Mouse (Mus musculus) MEL (cell line): ENCODE data around the gene Atp4a. TPM values are rescaled to one million over a fixed set of nuclear protein-coding genes. Genes with fewer than 3 reads are reported as not detected.
"Not testable (repeated sequence)": the region's sequence is repeated elsewhere in the genome, so short reads cannot be mapped to it uniquely, and the experiment has no call there.

Source experiments
- DNase-seq: peaks from one replicate; pipeline ENCODE4 v3.0.0; 2011; ENCODE audit warnings: low read depth, low spot score
- H3K27ac ChIP-seq: 2 replicates; pipeline ENCODE4 v1.5.1; 2012; ENCODE audit warnings: low read depth, mild to moderate bottlenecking, control low read depth, low read length, moderate library complexity; ENCODE audit not compliant: control insufficient read depth
- H3K27me3 ChIP-seq, 2 experiments: fragments of 150-350 bp in 1 of 2; sonication (generic) in 1 of 2; 2 replicates each; pipeline ENCODE4 v1.6.1; 2012; ENCODE audit warnings: low read length in 2 of 2, mild to moderate bottlenecking in 2 of 2, improper control_type of control experiment in 1 of 2, moderate library complexity in 1 of 2; ENCODE audit not compliant: insufficient read depth in 2 of 2, control insufficient read depth in 1 of 2
- H3K36me3 ChIP-seq, 2 experiments: 2 replicates each; pipeline ENCODE4 v1.6.1; 2012 to 2014; ENCODE audit warnings: low read length in 2 of 2, improper control_type of control experiment in 1 of 2, inconsistent platforms in 1 of 2, mild to moderate bottlenecking in 1 of 2; ENCODE audit not compliant: insufficient read depth in 2 of 2, control insufficient read depth in 1 of 2
- H3K4me1 ChIP-seq, 2 experiments: fragments of 150-350 bp in 1 of 2; sonication (generic) in 1 of 2; 2 replicates each; pipeline ENCODE4 v1.6.1; 2012; ENCODE audit warnings: low read length in 2 of 2, improper control_type of control experiment in 1 of 2, mild to moderate bottlenecking in 1 of 2; ENCODE audit not compliant: insufficient read depth in 2 of 2, control insufficient read depth in 1 of 2
- H3K4me3 ChIP-seq, 2 experiments: fragments of 150-350 bp in 1 of 2; sonication (generic) in 1 of 2; 2 replicates each; pipeline ENCODE4 v1.5.1; 2012; ENCODE audit warnings: low read depth in 2 of 2, low read length in 2 of 2, mild to moderate bottlenecking in 2 of 2, moderate library complexity in 2 of 2, control low read depth in 1 of 2, improper control_type of control experiment in 1 of 2; ENCODE audit not compliant: control insufficient read depth in 1 of 2, insufficient read depth in 1 of 2
- H3K79me2 ChIP-seq: 2 replicates; pipeline ENCODE4 v1.6.1; 2012; ENCODE audit warnings: mild to moderate bottlenecking, low read length, moderate library complexity; ENCODE audit not compliant: control insufficient read depth, poor library complexity, insufficient read depth
- H3K9ac ChIP-seq: 2 replicates; pipeline ENCODE4 v1.6.1; 2012; ENCODE audit warnings: low read depth, mild to moderate bottlenecking, control low read depth, low read length, moderate library complexity; ENCODE audit not compliant: control insufficient read depth, poor library complexity, severe bottlenecking
- H3K9me3 ChIP-seq: fragments of 150-350 bp; sonication (generic); replicated peaks from 2 replicates; pipeline ENCODE4 v1.6.1; 2012; ENCODE audit warnings: mild to moderate bottlenecking, low read length, improper control_type of control experiment, moderate library complexity; ENCODE audit not compliant: insufficient read depth
- CHD2 ChIP-seq: IDR thresholded peaks from 2 replicates; pipeline ENCODE4 v1.6.1; 2011; ENCODE audit warnings: low read length, improper control_type of control experiment
- CTCF ChIP-seq, 3 experiments: IDR thresholded peaks in 2 of 3; conservative IDR thresholded peaks in 1 of 3; 2 replicates each; pipeline ENCODE4 v1.5.1; 2011 to 2012; ENCODE audit warnings: low read length in 3 of 3, low read depth in 2 of 3, mild to moderate bottlenecking in 2 of 3, improper control_type of control experiment in 1 of 3, inconsistent platforms in 1 of 3, mixed read lengths in 1 of 3, moderate library complexity in 1 of 3; ENCODE audit not compliant: control insufficient read depth in 1 of 3, insufficient read depth in 1 of 3, poor library complexity in 1 of 3, severe bottlenecking in 1 of 3
- E2F4 ChIP-seq: IDR thresholded peaks from 2 replicates; pipeline ENCODE4 v1.6.1; 2011; ENCODE audit warnings: low read depth, low read length, improper control_type of control experiment, borderline replicate concordance
- JUND ChIP-seq: IDR thresholded peaks from 2 replicates; pipeline ENCODE4 v1.6.1; 2011; ENCODE audit warnings: low read depth, mild to moderate bottlenecking, improper control_type of control experiment, low read length
- KAT2A ChIP-seq: conservative IDR thresholded peaks from 2 replicates; pipeline ENCODE4 v1.6.1; 2012; ENCODE audit warnings: low read depth, low read length, improper control_type of control experiment, inconsistent platforms
- MAX ChIP-seq: IDR thresholded peaks from 2 replicates; pipeline ENCODE4 v1.6.1; 2011; ENCODE audit warnings: low read length, improper control_type of control experiment
- MAZ ChIP-seq: IDR thresholded peaks from 2 replicates; pipeline ENCODE4 v1.6.1; 2012; ENCODE audit warnings: low read depth, mild to moderate bottlenecking, inconsistent platforms, low read length, improper control_type of control experiment
- MEF2A ChIP-seq: IDR thresholded peaks from 2 replicates; pipeline ENCODE4 v1.6.1; 2014; ENCODE audit warnings: low read depth, mild to moderate bottlenecking, inconsistent platforms, low read length, improper control_type of control experiment; ENCODE audit not compliant: poor library complexity, insufficient replicate concordance, severe bottlenecking; ENCODE audit errors: extremely low read depth
- MYB ChIP-seq: IDR thresholded peaks from 2 replicates; pipeline ENCODE4 v1.6.1; 2011; ENCODE audit warnings: mild to moderate bottlenecking, low read depth, low read length, improper control_type of control experiment
- MYC ChIP-seq: IDR thresholded peaks from 2 replicates; pipeline ENCODE4 v1.6.1; 2011; ENCODE audit warnings: low read depth, mild to moderate bottlenecking, low read length, improper control_type of control experiment, moderate library complexity
- NELFE ChIP-seq: IDR thresholded peaks from 2 replicates; pipeline ENCODE4 v1.6.1; 2011; ENCODE audit warnings: low read depth, low read length, improper control_type of control experiment
- NRF1 ChIP-seq: IDR thresholded peaks from 2 replicates; pipeline ENCODE4 v1.6.1; 2014; ENCODE audit warnings: low read depth, mild to moderate bottlenecking, inconsistent platforms, low read length, improper control_type of control experiment, moderate library complexity; ENCODE audit not compliant: poor library complexity, insufficient read depth, severe bottlenecking
- POLR2AphosphoS2 ChIP-seq: IDR thresholded peaks from 2 replicates; pipeline ENCODE4 v1.6.1; 2011; ENCODE audit warnings: low read length, improper control_type of control experiment
- RAD21 ChIP-seq: IDR thresholded peaks from 2 replicates; pipeline ENCODE4 v1.6.1; 2011; ENCODE audit warnings: mild to moderate bottlenecking, low read depth, low read length, improper control_type of control experiment
- RCOR1 ChIP-seq: IDR thresholded peaks from 2 replicates; pipeline ENCODE4 v1.6.1; 2012; ENCODE audit warnings: low read depth, mild to moderate bottlenecking, inconsistent platforms, low read length, improper control_type of control experiment
- SIN3A ChIP-seq: IDR thresholded peaks from 2 replicates; pipeline ENCODE4 v1.6.1; 2012; ENCODE audit warnings: low read length, improper control_type of control experiment, inconsistent platforms
- SMC3 ChIP-seq: IDR thresholded peaks from 2 replicates; pipeline ENCODE4 v1.6.1; 2011; ENCODE audit warnings: low read depth, low read length, improper control_type of control experiment
- TBP ChIP-seq: IDR thresholded peaks from 2 replicates; pipeline ENCODE4 v1.8.0; 2011; ENCODE audit warnings: low read depth, low read length, improper control_type of control experiment
- TCF12 ChIP-seq: IDR thresholded peaks from 2 replicates; pipeline ENCODE4 v1.6.1; 2014; ENCODE audit warnings: low read depth, mild to moderate bottlenecking, inconsistent platforms, low read length, improper control_type of control experiment, moderate library complexity
- UBTF ChIP-seq: IDR thresholded peaks from 2 replicates; pipeline ENCODE4 v1.6.1; 2012; ENCODE audit warnings: low read depth, mild to moderate bottlenecking, inconsistent platforms, low read length, improper control_type of control experiment, moderate library complexity, borderline replicate concordance; ENCODE audit not compliant: insufficient read depth
- USF1 ChIP-seq: IDR thresholded peaks from 2 replicates; pipeline ENCODE4 v1.6.1; 2014; ENCODE audit warnings: low read depth, mild to moderate bottlenecking, inconsistent platforms, low read length, improper control_type of control experiment, moderate library complexity
- USF2 ChIP-seq, 2 experiments: IDR thresholded peaks; 2 replicates each; pipeline ENCODE4 v1.6.1; 2011 to 2012; ENCODE audit warnings: improper control_type of control experiment in 2 of 2, low read length in 2 of 2, borderline replicate concordance in 1 of 2, inconsistent platforms in 1 of 2, low read depth in 1 of 2, mild to moderate bottlenecking in 1 of 2; ENCODE audit not compliant: insufficient read depth in 1 of 2
- ZKSCAN1 ChIP-seq: IDR thresholded peaks from 2 replicates; pipeline ENCODE4 v1.6.1; 2012; ENCODE audit warnings: low read depth, mild to moderate bottlenecking, inconsistent platforms, low read length, improper control_type of control experiment, moderate library complexity
- ZMIZ1 ChIP-seq: IDR thresholded peaks from 2 replicates; pipeline ENCODE4 v1.6.1; 2012; ENCODE audit warnings: low read depth, mild to moderate bottlenecking, inconsistent platforms, low read length, improper control_type of control experiment, moderate library complexity
- polyA plus RNA-seq, 2 experiments: library from polyadenylated mRNA; stranded (reverse) in 1 of 2; unstranded in 1 of 2; fragments of >175 nt in 1 of 2; fragments of >200 nt in 1 of 2; gene quantifications; 2 replicates each; pipeline versions ENCODE4 v1.2.1 to v1.2.4; 2012; ENCODE audit warnings: low replicate concordance in 2 of 2, low read depth in 1 of 2; ENCODE audit not compliant: insufficient read length in 2 of 2, insufficient read depth in 1 of 2, missing spikeins in 1 of 2
- total RNA-seq: library from RNA; depleted of rRNA; stranded (reverse); fragments of 300-350 nt; gene quantifications from 2 replicates; pipeline ENCODE4 v1.2.3, GENCODE M21; 2012

The Atp4a gene
- total and polyA plus RNA-seq, 3 experiments, result 1.5 to 3.0 TPM; not detected in 1

DNA sequence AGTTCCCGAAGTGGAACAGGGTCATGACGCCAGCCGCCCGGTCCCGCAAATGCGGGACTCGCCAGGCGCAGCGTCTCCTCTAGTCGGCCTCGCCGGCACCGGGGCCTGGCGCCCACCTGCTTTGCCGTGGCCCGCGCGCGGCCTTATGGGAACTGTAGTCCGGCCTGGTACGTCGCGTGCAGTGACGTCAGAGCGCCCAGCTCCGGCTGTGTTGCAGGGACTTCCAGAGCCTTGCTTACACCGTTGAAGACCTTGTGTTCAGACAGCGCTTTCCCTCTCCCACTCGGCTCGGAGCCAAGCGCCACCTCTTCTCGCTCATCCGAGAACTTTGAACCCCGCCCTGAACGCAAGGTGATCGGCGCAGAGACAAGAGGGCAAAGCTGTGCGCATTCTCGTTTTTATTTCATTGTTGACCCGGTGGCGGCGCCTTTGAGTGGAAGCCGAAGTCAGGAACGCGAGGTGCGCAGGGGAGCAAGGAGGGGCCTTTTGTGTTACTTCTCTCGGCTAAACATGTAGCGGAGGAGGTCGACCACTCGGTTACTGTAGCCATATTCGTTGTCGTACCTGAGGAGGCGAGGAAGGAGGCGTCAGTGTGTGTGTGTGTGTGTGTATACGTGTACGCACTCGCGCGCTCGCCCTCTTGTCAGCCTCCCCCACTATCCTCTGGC is 17.5 kb downstream of the Atp4a start, which contains the start of gene Tmem147 (continued):
- TF ChIP-seq ZKSCAN1 (no peak), MYB (no peak), MAZ (0 out of 2 replicates have a peak, but pooled peaks have one; percentile 8), MEF2A (no peak), JUND (no peak), E2F4 (no peak), TBP (peak; percentile 67; the same call in 1 of the 2 replicates), POLR2AphosphoS2 (peak; percentile 33), USF1 (peak; percentile 55), ZMIZ1 (peak; percentile 50; the same call in 1 of the 2 replicates), NELFE (peak; percentile 67), CHD2 (no peak), CTCF (IDR thresholded peaks at IDR 0.05 in 2 of 3, conservative IDR thresholded peaks at IDR 0.05 in 1 of 3; ENCODE audit: control insufficient read depth in 1 of 3, insufficient read depth in 1 of 3, low read depth in 2 of 3, low read length in 3 of 3, poor library complexity in 1 of 3, severe bottlenecking in 1 of 3) (peak in 2 of 3 experiments; percentile 42 to 51; a peak in 5 of 6 replicates), USF2 (IDR thresholded peaks at IDR 0.05; ENCODE audit: borderline replicate concordance in 1 of 2, insufficient read depth in 1 of 2, low read depth in 1 of 2, low read length in 2 of 2) (no peak), MYC (peak; percentile 81), KAT2A (peak; percentile 89), RCOR1 (no peak), TCF12 (peak; percentile 36; the same call in 1 of the 2 replicates), RAD21 (no peak), SMC3 (peak; percentile 28), SIN3A (peak; percentile 94), NRF1 (peak; percentile 71), MAX (peak; percentile 75)

DNA sequence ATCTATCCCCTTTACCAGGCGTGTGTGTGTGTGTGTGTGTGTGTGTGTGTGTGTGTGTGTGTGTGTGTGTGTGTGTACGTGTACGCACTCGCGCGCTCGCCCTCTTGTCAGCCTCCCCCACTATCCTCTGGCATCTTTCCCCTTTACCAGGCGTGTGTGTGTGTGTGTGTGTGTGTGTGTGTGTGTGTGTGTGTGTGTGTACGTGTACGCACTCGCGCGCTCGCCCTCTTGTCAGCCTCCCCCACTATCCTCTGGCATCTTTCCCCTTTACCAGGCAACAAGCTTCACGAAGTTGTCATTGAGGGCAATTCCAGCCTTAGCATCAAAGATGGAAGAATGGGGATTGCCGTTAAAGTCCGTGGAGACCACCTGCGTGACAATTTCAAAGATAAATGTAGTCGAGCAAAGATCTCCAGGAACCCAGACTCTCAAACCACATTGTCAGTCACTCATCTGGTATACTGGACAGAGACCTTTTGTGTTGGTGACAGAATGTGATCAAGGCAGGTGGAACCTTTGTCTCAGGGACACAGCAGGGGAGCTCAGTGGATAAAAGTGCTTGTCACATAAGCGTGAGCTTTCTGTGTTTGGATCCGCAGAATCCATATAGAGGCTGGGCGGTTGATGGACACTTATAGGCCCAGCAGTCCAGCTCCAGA is 18.2 kb downstream of the Atp4a start:
- peaks cover 3 to 11% of the 10 kb centered on the region in 2 experiments; a peak in 3 of 4 replicates for H3K4me1 ChIP-seq
- H3K79me2 ChIP-seq, result peaks cover 14% of the 10 kb centered on the region
- not testable (repeated sequence) for H3K36me3 ChIP-seq, H3K27me3 ChIP-seq, H3K9me3 ChIP-seq
- TF ChIP-seq MAZ, result peak; percentile 13; the same call in 1 of the 2 replicates
- TF ChIP-seq UBTF, result 0 out of 2 replicates have a peak, but pooled peaks have one; percentile 14
- peak overlapping the region; percentile 71 for H3K9ac ChIP-seq
- DNase-seq, result peak; percentile 51
- H3K27ac ChIP-seq, result peak overlapping the region; percentile 86
- peak overlapping the region; percentile 75 to 83 for H3K4me3 ChIP-seq
